Mouse (Mus musculus) thymus, adult 2 months (tissue): ENCODE results near the gene Abca17. TPM values are rescaled to one million over a fixed set of nuclear protein-coding genes. Genes with fewer than 3 reads are reported as not detected.

Source experiments
- DNase-seq: peaks from one replicate; pipeline ENCODE4 v3.0.0; 2021
- H3K27ac ChIP-seq: fragments of 200-500 bp; 2 replicates; pipeline ENCODE4 v1.5.1; 2012; ENCODE audit warnings: low read length, control low read depth; ENCODE audit not compliant: control insufficient read depth, insufficient read depth
- H3K27me3 ChIP-seq: fragments of 200-500 bp; 2 replicates; pipeline ENCODE4 v1.6.1; 2012; ENCODE audit warnings: mild to moderate bottlenecking, low read length, moderate library complexity, mixed read lengths; ENCODE audit not compliant: control insufficient read depth, insufficient read depth
- H3K36me3 ChIP-seq: fragments of 200-500 bp; 2 replicates; pipeline ENCODE4 v1.6.1; 2012; ENCODE audit warnings: mild to moderate bottlenecking, low read length, moderate library complexity; ENCODE audit not compliant: control insufficient read depth, insufficient read depth
- H3K4me1 ChIP-seq: fragments of 200-500 bp; replicated peaks from 2 replicates; pipeline ENCODE4 v1.6.1; 2012; ENCODE audit warnings: low read length; ENCODE audit not compliant: control insufficient read depth, insufficient read depth
- H3K4me3 ChIP-seq: fragments of 200-500 bp; 2 replicates; pipeline ENCODE4 v1.5.1; 2012; ENCODE audit warnings: mild to moderate bottlenecking, low read length, control low read depth, moderate library complexity; ENCODE audit not compliant: control insufficient read depth, insufficient read depth
- CTCF ChIP-seq: fragments of 200-500 bp; IDR thresholded peaks from 2 replicates; pipeline ENCODE4 v1.5.1; 2012; ENCODE audit warnings: mild to moderate bottlenecking, control low read depth, low read length, moderate library complexity, borderline replicate concordance; ENCODE audit not compliant: control insufficient read depth, poor library complexity, insufficient read depth; ENCODE audit errors: extremely low read depth
- POLR2A ChIP-seq: fragments of 200-500 bp; IDR thresholded peaks from 2 replicates; pipeline ENCODE4 v1.6.1; 2012; ENCODE audit warnings: mild to moderate bottlenecking, low read length, control low read depth, moderate library complexity; ENCODE audit not compliant: control insufficient read depth, poor library complexity, insufficient read depth; ENCODE audit errors: extremely low read depth
- WGBS: fragments of 180-500 bp; shearing (Covaris S2); methylation state at CpG from one replicate; pipeline ENCODE4 v1.1.7; 2018; 5-methylcytosine and 5-hydroxymethylcytosine counted together
- polyA plus RNA-seq: library from polyadenylated mRNA; depleted of rRNA; stranded (reverse); fragments of >200 nt; gene quantifications from 2 replicates; pipeline ENCODE4 v1.2.3, GENCODE M21; 2012; rRNA removed

The Abca17 gene
- polyA plus RNA-seq, 1 experiment = 0.13 TPM

GRCm38 (mm10) chr17:24222653-24223052, 128.2 kb downstream of the Abca17 start:
- Histone ChIP-seq H3K4me1 (peaks cover 12% of the 10 kb centered on the region), H3K27ac (no peak overlapping the region), H3K4me3 (no peak overlapping the region), H3K27me3 (no peaks in the 10 kb centered on the region), H3K36me3 (peaks cover 21% of the 10 kb centered on the region; the same call in 1 of the 2 replicates)
- no peak for DNase-seq
- TF ChIP-seq CTCF = no peak
- no peak for TF ChIP-seq POLR2A
- WGBS = 91% methylated on average over 6 of the region's 6 CpGs

- H3K36me3 ChIP-seq = peaks cover 11% of the 10 kb centered on the region; the same call in 1 of the 2 replicates
- DNase-seq = peak; percentile 91
- no peak within 1 kb of the TSS for H3K27ac ChIP-seq
- TF ChIP-seq CTCF (no peak; the same call in 1 of the 2 replicates), POLR2A (0 out of 2 replicates have a peak, but pooled peaks have one; percentile 52)
- WGBS = 9% methylated on average over 41 of the region's 41 CpGs
- H3K4me3 ChIP-seq = peak within 1 kb of the TSS; percentile 79
- H3K27me3 ChIP-seq = no peaks in the 10 kb centered on the region
- peaks cover 12% of the 10 kb centered on the region for H3K4me1 ChIP-seq
Measured at GRCm38 (mm10) chr17:24220435-24221411, 130.1 kb downstream of the Abca17 start, which contains the start of gene Tedc2. Tedc2 (minus strand) TSS chr17:24220851.

GRCm38 (mm10) chr17:24216836-24217235, 134.0 kb downstream of the Abca17 start:
- no peak for DNase-seq
- no peak for TF ChIP-seq POLR2A
- TF ChIP-seq CTCF = no peak
- WGBS = 95% methylated on average over 4 of the region's 4 CpGs
- no peak overlapping the region for H3K27ac ChIP-seq
- H3K4me1 ChIP-seq = peaks cover 15% of the 10 kb centered on the region
- H3K4me3 ChIP-seq = no peak overlapping the region
- H3K36me3 ChIP-seq = no peaks in the 10 kb centered on the region
- no peaks in the 10 kb centered on the region; the same call in 1 of the 2 replicates for H3K27me3 ChIP-seq

Other genes with a start within 250 kb of the Abca17 start
- gene Pdpk1, start 200.1 kb downstream of the Abca17 start, polyA plus RNA-seq = 56.6 and 57.8 TPM in 2 replicates
- 48.2 and 57.6 TPM in 2 replicates for gene Amdhd2, start 187.3 kb downstream of the Abca17 start, polyA plus RNA-seq
- gene Atp6v0c, start 181.4 kb downstream of the Abca17 start, polyA plus RNA-seq = 977 and 1,122 TPM in 2 replicates
- gene Tbc1d24, start 145.5 kb downstream of the Abca17 start, polyA plus RNA-seq = 14.5 and 16.8 TPM in 2 replicates
- gene Ntn3, start 141.5 kb downstream of the Abca17 start, polyA plus RNA-seq = 0.71 and 1.5 TPM in 2 replicates
- gene Tedc2, start 130.2 kb downstream of the Abca17 start, polyA plus RNA-seq = 17.6 and 20.0 TPM in 2 replicates
- 64.5 and 86.9 TPM in 2 replicates for gene Ccnf, start 99.6 kb downstream of the Abca17 start, polyA plus RNA-seq
- gene Abca3, start 882 bp upstream of the Abca17 start, polyA plus RNA-seq = 33.9 and 34.8 TPM in 2 replicates
- 241 and 251 TPM in 2 replicates for gene Rnps1, start 63.5 kb upstream of the Abca17 start, polyA plus RNA-seq
- gene Eci1, start 75.6 kb upstream of the Abca17 start, polyA plus RNA-seq = 41.6 and 57.0 TPM in 2 replicates
- 11.3 and 18.2 TPM in 2 replicates for gene Dnase1l2, start 92.0 kb upstream of the Abca17 start, polyA plus RNA-seq
- 166 and 188 TPM in 2 replicates for gene E4f1, start 119.2 kb upstream of the Abca17 start, polyA plus RNA-seq
- gene Pgp, start 119.3 kb upstream of the Abca17 start, polyA plus RNA-seq = 58.8 and 65.4 TPM in 2 replicates
- 0.57 and 0.97 TPM in 2 replicates for gene Bricd5, start 122.8 kb upstream of the Abca17 start, polyA plus RNA-seq
- 78.9 and 84.5 TPM in 2 replicates for gene Mlst8, start 128.0 kb upstream of the Abca17 start, polyA plus RNA-seq
- 0.15 and 0.20 TPM in 2 replicates for gene Caskin1, start 137.5 kb upstream of the Abca17 start, polyA plus RNA-seq
- gene Traf7, start 176.9 kb upstream of the Abca17 start, polyA plus RNA-seq = 339 and 362 TPM in 2 replicates
- gene Rab26, start 183.1 kb upstream of the Abca17 start, polyA plus RNA-seq = 1.6 and 1.9 TPM in 2 replicates
- gene Pkd1, start 198.8 kb upstream of the Abca17 start, polyA plus RNA-seq = 85.0 and 92.8 TPM in 2 replicates